Mouse (Mus musculus) urinary bladder, postnatal 14 days (tissue): ENCODE data around the gene Zbtb46.

ENCODE experiments used
- DNase-seq: peaks from one replicate; pipeline ENCODE4 v3.0.0; 2021; ENCODE audit warnings: low spot score

Gene Zbtb46

DNA sequence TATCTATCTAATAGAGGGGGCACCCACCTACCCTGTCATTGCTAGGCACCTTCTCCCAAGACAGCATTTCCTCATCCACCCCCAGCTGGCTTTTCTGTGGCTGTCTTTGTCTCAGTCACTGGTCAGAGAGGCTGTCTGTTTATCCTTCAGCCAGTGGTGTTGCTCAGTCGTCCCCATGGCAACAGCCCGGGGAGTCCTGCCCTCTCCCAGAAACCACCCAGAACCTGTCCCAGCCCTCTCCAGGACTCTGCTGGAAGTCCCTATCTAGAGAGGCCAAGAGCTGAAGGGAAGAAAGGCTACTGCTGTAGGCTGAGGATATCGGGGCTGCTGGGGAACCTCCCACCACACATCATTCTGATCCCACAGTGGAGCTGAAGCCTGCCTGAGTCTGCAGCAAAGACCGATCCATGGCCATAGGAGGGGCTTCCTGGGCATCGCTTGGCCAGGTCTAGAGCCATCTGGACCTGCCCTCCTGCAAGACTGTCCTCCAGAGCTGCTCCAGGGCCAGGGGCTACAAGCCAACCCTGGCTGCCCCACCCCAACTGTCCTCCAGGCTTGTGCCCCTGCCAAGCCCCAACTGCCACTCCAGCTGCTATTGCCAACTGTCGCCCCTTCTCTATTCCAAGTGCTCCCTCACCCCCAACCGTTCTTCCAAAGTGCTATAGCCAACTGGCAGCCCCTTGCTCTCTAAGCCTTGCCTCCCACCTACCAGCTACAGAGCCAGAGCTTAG is 3.9 kb upstream of the Zbtb46 start:
- DNase-seq = peak; percentile 29

DNA sequence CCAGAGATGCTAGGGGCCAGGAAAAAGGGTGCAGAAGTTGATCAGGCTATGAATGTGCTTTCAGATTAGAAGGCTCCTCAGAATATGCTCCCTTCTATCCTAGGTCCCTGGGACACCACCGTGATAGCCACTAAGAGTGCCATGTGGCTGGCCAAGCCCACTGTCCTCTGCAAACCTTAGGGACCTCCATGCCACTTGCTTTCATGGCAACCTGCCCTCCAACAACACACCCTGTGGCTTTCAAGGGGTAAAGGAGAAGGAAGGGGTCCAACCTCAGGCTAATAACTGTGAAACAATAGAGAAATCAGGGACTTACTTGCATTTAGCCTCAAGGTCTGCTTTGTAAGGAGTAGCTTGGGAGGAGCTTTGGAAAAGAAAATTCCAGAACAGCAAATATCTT is 3.4 kb upstream of the Zbtb46 start:
- no peak for DNase-seq

DNA sequence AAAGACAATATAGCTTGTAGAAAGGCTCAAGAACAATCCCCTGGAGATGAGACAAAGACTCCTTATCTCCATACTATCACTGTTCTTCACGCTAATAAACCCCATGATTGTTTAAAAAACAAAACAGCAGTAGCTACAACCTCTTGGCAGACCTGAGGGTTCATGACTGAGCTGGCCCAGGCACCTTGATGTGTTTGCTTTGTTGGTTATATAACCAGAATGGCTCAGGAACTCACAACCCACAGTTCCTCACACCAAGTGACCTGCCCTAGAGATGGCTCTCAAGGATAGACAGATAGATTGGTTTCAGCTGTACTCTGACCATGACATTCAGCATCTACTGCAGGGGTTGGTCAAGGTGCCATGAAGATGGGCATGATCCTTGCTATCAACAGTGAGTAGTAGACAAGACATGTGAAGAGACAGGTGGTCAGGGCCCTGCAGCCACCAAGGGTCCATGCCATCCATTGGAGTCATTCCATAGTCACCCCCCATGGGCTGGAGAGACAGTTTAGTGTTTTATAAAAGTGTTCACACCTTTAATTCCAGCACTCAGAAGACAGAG is 2.4 kb upstream of the Zbtb46 start:
- no peak for DNase-seq

DNA sequence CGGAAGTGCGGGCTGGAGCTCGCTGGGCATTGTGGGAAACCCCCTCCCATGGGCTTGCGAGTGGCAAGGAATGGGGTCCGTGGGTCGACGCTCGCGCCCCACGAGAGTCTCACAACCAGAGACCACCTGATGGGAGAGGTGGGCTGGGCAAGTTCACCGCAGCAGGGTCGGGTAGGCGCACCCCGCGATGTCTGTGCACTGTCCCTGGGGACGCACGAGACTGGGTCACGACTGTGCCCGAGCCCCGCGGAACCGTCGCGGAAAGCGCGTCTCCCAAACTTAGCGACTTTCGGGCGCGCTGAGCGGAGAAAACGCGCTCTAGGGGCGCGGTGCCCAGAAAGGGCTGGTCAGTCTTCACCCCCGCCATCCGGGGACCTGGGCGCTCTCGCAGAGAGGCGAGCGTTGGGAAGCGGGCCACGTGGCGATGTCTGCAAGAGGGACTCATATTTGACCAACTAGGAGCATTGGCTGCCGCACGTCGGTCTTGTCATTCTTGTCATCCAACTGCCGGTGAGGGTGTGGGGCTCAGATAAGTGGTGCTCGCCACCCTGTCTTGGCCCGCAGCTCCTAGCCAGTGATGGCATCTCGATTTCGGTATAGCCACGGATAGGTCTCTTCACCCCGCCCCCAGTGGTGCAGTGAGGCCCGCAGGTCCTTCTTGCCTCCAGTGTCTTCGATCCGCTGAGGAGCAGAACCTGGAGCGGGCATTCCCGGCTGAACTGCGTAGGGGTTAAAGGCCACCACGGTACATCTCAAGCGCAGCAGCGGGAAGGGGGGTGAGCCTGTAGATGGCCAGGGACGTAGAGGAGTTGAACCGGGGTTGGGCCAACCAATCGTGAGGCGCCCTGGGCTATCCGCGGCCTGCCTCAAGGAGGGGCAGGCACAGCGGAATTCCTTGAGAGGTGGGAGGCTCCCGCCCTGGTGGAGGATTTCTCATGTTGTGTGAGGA is 721 bp upstream of the Zbtb46 start:
- peak; percentile 60 for DNase-seq

DNA sequence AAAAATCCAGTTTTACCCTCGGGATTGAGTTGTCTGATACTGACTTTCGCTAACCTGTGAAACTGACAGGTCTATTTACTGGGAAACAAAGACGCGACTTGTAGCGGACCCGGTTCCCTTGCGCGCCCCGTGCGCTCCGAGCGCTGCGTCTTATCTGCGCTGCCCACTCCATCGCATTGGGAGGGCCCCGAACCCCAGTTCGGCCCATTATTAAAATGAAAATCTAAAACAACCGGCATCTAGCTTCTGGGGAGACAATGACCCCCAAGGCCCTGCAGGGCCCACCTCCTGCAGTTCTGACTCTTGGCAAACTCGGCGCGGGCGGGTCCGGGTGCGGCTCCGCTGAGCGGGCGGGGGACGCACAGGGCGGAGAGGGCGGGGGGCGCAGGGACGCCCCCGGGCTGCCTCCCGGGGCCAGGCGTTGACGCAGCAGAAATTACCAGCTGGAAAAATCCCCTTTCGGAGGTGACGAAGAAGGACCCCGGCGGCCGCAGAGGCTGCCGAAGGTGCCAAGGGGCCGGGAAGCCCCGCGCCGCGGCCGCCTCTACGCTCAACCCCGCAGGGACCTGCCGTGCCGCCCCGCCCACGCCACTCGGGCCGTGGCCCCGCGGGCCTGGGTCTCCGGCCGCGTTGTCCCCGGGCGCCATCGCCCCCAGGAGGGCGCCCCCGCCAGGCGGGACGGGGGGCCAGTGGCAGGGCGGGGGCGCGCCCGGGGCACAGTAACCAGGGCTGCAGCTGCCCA is 644 bp downstream of the Zbtb46 start:
- DNase-seq = peak; percentile 13

DNA sequence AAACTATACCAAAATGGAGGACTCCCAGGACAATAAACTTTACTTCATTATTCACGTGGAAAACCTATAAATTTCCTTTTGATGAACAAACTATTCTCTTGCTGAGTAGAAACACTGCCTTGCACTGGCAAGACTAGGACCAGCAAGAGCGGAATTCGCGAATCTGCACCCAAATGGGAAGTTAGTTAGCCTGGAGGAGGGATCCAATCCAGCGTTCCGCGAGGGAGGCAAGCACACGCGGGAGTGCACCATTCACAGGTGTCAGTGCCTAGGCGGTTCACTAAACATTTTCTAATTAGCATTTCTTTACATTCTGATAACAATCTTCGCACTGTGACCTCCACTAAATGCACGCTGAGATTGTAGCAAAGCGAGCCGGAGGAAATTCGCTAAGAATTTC is 1.4 kb downstream of the Zbtb46 start:
- DNase-seq = peak; percentile 6

DNA sequence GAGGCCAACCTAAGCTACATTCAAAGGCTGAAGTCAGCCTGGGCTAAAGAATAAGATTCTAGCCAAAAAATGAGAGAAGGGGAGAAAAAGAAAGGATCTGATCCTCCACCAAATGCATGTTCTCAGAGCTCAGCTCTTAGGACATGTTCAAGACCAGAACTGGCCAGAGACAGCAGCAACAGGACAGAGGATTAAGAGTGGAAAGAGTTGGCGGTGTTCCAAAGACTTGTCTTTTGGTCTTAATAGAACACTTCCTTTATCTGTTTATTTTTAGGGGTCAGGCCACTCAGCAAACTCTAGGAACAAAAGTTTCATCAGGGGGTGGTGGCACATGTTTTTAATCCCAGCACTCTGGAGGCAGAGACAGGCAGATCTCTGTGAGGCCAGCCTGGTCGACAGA is 3.3 kb downstream of the Zbtb46 start:
- DNase-seq = no peak

DNA sequence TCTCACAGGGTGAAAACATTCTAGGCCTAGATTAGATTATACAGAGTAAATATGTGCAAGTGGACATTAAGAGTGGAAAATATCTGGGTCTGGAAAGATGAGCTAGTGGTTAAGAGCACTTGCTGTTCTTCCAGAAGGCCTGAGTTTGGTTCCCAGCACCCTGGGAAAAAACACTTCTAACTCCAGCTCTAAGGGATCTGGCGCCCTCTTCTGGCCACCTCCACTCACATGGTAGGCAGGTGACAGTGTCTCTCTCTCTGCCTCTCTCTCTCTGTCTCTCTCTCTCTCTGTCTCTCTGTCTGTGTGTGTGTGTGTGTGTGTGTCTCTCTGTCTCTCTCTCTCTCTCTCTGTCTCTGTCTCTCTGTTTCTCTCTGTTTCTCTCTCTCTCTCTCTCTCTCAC is 6.0 kb downstream of the Zbtb46 start:
- no peak for DNase-seq

DNA sequence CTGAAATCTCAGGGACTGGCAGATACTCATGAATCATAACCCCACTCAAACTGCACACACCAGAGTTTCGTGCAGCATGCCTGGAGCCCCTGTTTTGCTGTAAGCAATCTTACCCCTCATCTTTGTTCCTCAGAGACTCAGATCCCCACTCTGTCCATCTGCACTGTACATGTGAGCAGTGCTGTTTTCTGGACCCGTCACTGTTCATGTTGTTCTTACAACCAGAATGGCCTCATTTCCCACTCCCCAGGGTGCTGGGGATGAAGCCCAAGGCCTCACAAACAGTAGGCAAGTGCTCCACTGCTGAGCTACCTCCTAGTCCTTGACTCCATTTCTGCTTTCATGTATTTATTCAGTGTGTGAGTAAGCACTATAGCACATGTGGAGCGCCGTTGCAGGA is 7.0 kb downstream of the Zbtb46 start:
- no peak for DNase-seq

DNA sequence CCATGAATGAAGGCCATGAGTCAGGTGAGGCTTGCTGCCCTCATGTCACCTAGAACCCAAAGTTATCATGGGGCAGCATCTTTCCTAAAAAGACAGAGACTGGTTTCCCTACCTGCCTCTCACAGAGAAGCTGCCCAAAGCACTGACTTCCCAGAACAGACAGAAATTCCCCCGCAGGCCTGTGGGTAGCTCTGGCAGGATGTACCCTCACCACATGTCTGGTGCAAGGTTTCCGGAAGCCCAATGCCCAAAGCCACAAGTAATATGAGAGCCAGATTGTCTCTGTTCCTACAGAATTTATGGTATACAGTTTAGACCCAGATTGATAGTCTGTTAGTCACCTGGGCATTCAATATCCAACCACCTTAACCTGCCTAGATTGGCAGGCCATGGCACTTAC is 16.2 kb downstream of the Zbtb46 start:
- DNase-seq = no peak

DNA sequence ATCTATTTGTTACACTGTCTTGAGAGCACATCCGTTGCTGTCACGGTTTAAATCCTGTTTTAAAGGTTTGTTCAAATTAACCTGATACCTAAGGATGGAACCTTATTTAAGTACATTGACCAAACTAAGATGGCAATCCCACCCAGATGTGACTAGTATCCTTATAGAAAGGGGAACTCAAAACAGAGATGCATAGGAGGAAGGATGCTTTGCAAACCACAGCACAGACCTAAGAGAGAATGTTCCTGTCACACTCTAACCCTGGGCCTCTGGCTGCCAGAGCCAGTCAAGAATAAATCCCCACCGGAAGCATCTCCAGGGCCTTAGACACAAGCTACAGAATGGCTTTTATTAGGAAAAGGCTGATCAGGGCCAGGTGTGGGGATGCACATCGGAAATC is 21.1 kb downstream of the Zbtb46 start:
- no peak for DNase-seq

DNA sequence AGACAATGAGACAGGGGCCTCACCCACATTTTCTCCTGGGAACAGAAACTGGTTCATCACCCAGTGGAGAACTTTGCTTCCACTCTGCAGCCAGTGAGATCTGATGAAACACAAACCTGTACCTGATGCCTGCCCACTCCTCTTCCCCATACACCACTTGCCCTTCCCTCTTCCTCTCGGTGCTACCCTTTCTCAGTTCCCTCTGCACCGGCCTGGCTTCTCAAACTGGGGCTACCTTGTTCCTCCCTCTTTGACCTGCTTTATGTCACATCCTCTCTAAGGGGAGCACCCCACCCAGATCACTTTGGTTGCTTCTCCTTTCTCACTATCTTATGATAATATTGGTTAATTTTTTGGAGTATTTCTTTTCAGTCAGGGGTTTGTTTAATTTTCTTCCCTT is 23.0 kb downstream of the Zbtb46 start:
- no peak for DNase-seq

DNA sequence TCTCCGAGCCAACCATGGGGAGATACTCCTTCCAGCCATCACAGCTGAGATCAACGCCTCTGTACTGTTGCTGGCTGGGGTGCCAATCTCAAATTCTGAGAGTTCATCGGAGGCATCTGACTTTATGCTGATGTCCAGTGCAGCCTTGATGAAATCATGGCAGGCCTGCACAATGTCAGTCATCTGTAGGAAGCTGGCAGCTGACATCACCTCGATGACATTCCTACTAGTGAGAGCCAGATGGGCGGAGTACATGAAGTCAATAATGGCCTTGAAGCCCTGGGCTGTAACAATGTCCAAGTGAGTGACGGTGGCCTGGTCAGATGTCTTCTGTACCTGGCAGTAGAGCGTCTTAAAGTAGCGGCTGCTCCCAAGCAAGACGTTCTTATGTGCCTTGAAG is 35.4 kb downstream of the Zbtb46 start:
- no peak for DNase-seq

DNA sequence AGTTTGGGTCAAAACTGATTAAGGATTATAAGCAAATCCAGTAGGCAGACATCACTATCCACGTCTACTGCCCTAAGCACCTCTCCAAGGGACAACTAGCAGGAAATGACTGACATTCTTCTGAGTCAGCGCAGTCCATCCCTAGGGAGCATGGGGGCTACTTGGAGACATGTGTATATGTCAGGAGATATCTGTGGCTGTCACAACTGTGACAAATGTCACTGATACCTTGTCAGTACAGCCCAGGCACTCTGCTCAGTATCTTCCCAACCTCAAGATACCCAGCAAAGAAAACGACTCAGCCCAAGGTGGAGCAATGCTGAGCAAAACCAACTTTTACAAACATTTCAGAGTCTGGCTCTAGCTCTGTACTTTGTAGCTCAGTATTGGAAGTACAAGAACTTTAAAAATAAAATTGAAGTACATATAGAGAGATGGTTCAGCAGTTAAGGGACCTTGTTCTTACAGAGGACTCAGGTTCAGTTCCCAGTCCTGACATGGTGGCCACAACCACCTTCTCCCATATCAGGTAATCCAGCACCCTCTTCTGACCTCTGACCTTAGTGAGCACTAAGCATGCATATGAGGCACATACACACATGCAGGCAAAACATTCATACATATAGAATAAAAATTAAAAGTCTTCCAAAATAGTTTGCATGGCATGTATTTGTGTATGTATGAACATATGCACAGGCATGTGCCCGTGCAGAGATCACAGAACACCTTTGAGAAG is 38.2 kb downstream of the Zbtb46 start:
- DNase-seq = no peak

DNA sequence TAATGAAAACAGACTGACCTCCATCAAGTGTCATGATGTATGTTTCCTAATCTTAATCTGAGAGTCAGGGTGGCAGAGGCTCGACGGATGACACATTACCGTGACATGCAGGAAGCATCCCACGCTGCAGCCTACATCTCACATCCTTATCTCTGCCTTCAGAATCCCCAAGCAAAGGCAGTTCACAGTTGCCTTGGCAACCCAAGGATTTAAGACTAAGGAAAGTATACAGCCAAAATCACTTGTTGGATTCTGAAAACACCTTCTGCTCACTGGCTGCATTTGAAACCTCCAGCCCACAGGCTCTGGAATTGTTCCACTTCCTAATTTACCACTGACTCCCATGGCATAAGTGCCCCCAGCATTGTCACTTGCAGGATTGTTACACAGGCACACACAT is 38.8 kb downstream of the Zbtb46 start:
- DNase-seq = no peak

DNA sequence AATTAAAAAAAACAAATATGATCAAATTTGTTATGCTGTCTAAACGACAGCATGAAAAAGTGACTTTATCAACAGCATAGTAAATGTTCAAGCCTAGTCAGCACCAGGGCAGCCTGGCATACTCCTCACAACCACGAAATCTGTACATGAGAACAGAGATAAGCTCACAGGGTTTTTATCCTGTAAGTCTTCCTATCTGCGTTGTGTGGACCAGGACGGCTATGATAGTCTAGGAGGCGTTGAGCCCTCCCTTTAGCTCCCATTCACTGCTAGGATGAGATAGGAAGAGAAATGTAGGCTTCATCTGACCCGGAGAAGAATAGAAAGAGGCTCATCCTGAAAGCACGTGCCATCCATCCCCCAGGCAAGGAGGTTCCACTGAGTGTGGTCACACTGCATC is 39.9 kb downstream of the Zbtb46 start:
- DNase-seq = no peak

DNA sequence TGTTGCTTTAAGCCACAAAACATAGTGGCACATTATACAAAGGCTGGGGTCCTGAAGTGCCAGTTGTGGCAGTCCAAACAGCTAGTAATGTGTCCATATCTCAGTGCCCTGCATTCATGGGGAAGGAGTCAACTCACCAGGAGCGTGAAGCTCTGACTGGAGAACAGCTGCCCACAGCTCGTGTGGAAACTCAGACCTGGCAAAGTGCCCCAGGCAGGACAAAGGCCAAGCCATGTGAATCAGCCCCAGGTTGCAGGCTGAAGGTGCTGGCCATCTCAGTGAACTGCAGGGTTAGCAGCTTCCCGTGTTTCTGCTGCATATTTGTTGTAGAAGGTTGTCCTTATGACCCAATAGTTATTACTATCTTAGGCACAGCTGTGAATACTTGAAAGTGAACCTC is 43.3 kb downstream of the Zbtb46 start:
- peak; percentile 21 for DNase-seq

DNA sequence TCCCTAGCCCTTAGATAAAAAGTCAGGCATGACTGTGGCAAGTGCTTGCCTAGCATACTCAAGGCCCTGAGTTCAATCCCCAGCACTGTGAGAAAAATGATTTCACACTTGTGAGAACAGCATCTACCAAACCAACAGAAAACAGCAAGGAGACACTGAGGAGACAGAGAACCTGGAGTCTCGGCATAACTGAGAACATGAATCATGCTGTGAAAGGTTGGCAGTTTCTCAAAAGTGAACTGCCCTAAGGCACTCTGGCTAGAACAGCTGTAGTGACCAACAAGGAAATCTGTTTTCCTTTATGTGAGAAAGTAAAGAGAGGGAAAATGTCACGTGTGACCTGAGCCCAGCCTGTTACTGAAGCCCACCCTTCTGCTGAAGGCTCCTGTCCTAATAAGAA is 46.1 kb downstream of the Zbtb46 start:
- peak; percentile 28 for DNase-seq

DNA sequence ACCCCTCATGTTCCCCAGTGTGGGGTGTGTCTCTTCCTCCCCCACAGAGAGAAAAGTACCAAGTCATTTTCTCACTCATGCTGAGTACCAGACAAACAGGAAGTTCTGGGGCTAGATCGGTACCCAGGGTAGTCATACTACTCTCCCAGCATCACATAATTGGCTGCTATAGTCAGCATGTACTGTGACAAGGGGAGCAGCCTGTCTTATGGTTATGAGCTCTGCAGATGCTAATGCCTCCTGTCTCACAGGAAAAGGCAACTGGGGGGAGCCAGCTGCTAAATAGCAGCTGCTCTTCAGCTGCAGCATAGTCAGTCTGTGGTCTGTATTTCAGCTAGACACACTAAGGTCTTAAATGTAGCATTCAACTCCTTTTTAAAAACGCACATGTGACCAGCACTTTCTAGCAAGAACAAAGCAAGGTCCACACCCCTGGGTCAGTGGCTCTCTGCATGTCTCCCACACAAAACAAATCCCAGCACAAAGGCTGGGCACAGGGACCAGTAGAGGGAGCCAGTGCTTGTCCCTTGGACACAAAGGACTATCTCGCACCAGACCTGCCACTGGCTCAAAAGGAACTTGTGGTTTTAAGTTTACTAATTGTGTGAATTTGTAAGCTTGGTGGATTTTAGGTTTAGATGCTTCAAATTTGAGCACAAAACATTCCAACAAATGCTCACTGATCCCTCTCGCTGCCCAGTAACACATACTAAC is 48.3 kb downstream of the Zbtb46 start:
- peak; percentile 77 for DNase-seq

DNA sequence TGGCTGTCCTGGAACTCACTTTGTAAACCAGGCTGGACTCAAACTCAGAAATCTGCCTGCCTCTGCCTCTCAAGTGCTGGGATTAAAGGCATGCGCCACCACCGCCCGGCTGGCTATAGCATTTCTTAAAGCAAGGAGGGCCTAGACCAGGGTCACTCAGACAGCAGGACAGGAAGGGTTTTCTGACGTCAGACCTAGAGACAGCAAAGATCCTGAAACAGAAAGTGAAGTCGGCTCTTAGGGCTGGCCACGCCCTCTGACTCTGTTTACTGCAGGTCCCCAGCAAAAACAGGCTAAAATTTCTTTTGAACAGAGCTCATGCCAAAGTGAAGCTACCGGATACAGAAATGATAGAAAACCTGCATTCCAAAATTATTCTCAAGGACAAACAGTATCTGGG is 49.6 kb downstream of the Zbtb46 start:
- no peak for DNase-seq

DNA sequence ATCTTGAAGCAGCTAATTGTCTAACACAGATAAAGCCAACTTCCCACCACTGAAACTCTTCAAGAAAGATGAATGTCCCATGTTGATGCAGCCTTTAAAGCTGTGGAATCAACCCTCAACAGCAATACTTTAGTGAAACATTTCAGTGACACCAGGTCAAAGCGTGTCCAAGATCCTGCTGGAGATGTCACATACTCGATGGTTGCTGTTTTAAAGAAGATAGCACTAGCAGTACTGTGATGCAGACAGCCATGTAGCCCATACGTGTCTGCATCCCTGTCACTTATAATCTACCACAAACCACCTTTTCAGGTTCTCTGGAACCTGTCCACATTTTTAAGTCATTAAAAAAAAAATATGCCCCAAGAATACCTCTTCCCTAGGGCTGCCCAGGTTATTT is 55.5 kb downstream of the Zbtb46 start:
- DNase-seq = no peak
